Mouse (Mus musculus) macrophage (primary cell): ENCODE measurements around the gene Ifit3b. TPM values are rescaled to one million over a fixed set of nuclear protein-coding genes. Genes with fewer than 3 reads are reported as not detected.
A peak's percentile ranks its signal among the peaks of the same experiment; 100 is the strongest.
"Not testable (repeated sequence)": the region's sequence is repeated elsewhere in the genome, so short reads cannot be mapped to it uniquely, and the experiment has no call there.

Experiments used
- H3K27ac ChIP-seq: fragments of 350-480 bp; formaldehyde crosslinking; 2 replicates; pipeline ENCODE4 v1.9.0; 2021
- H3K36me3 ChIP-seq: fragments of 350-480 bp; formaldehyde crosslinking; 2 replicates; pipeline ENCODE4 v1.9.0; 2021; ENCODE audit errors: inconsistent target
- H3K4me3 ChIP-seq: fragments of 350-480 bp; formaldehyde crosslinking; 2 replicates; pipeline ENCODE4 v1.9.0; 2021; ENCODE audit errors: inconsistent target
- H3K79me2 ChIP-seq: fragments of 350-480 bp; formaldehyde crosslinking; 2 replicates; pipeline ENCODE4 v1.9.0; 2021; ENCODE audit errors: inconsistent target
- WGBS: methylation state at CpG from one replicate; pipeline ENCODE4 v1.1.7; 2026; ENCODE audit warnings: inconsistent platforms; ENCODE audit not compliant: missing documents; 5-methylcytosine and 5-hydroxymethylcytosine counted together
- polyA plus RNA-seq: library from polyadenylated mRNA; stranded (reverse); fragments of 250-400 nt; gene quantifications from 3 replicates; pipeline ENCODE4 v1.2.4, GENCODE M21; 2018; ENCODE audit warnings: inconsistent platforms

The Ifit3b gene
- polyA plus RNA-seq, 1 experiment from 2014 or later = 34.2 TPM

GRCm38 (mm10) chr19:34588959-34589358, 18.8 kb upstream of the Ifit3b start:
- H3K4me3 ChIP-seq = no peak overlapping the region
- H3K79me2 ChIP-seq = peaks cover 44% of the 10 kb centered on the region; the same call in 1 of the 2 replicates
- H3K36me3 ChIP-seq = peaks cover 44% of the 10 kb centered on the region
- no peak overlapping the region for H3K27ac ChIP-seq

- Histone ChIP-seq H3K27ac (no peak overlapping the region), H3K36me3 (peaks cover 48% of the 10 kb centered on the region), H3K4me3 (no peak overlapping the region), H3K79me2 (peaks cover 28% of the 10 kb centered on the region; the same call in 1 of the 2 replicates)
- 94% methylated on average over 2 of the region's 2 CpGs for WGBS
Measured at GRCm38 (mm10) chr19:34593456-34593855, 14.3 kb upstream of the Ifit3b start.

GRCm38 (mm10) chr19:34594523-34594922, 13.2 kb upstream of the Ifit3b start:
- not testable (repeated sequence) for H3K4me3 ChIP-seq, H3K27ac ChIP-seq
- Histone ChIP-seq H3K79me2 (peaks cover 33% of the 10 kb centered on the region; the same call in 1 of the 2 replicates), H3K36me3 (peaks cover 37% of the 10 kb centered on the region)
- WGBS = 95% methylated on average over 3 of the region's 3 CpGs

GRCm38 (mm10) chr19:34596811-34597210, 11.0 kb upstream of the Ifit3b start:
- H3K36me3 ChIP-seq = peaks cover 37% of the 10 kb centered on the region
- no peak overlapping the region for H3K4me3 ChIP-seq
- H3K27ac ChIP-seq = no peak overlapping the region
- H3K79me2 ChIP-seq = peaks cover 42% of the 10 kb centered on the region; the same call in 1 of the 2 replicates

GRCm38 (mm10) chr19:34598341-34598740, 9.4 kb upstream of the Ifit3b start:
- 80% methylated on average over 2 of the region's 2 CpGs for WGBS
- H3K79me2 ChIP-seq = peaks cover 43% of the 10 kb centered on the region; the same call in 1 of the 2 replicates

GRCm38 (mm10) chr19:34599250-34599649, 8.5 kb upstream of the Ifit3b start:
- Histone ChIP-seq H3K36me3 (peaks cover 19% of the 10 kb centered on the region), H3K79me2 (peaks cover 43% of the 10 kb centered on the region; the same call in 1 of the 2 replicates)
- H3K4me3 ChIP-seq, H3K27ac ChIP-seq: not testable (repeated sequence)

More at GRCm38 (mm10) chr19:34598341-34598740, 9.4 kb upstream of the Ifit3b start:
- H3K27ac ChIP-seq = no peak overlapping the region
- H3K4me3 ChIP-seq = no peak overlapping the region
- peaks cover 28% of the 10 kb centered on the region for H3K36me3 ChIP-seq

- not testable (repeated sequence) for H3K4me3 ChIP-seq, H3K36me3 ChIP-seq
- Histone ChIP-seq H3K27ac (peak within 1 kb of the TSS; percentile 5; the same call in 1 of the 2 replicates), H3K79me2 (peaks cover 31% of the 10 kb centered on the region; the same call in 1 of the 2 replicates)
- 88% methylated on average over 1 of the region's 1 CpGs for WGBS
Measured at GRCm38 (mm10) chr19:34601888-34602287, 5.9 kb upstream of the Ifit3b start, which contains the start of gene Ifit1bl1. Gene Ifit1bl1, minus strand, starts transcription at chr19:34601956.

- H3K27ac ChIP-seq = no peak overlapping the region
- WGBS = 92% methylated on average over 3 of the region's 3 CpGs
- peaks cover 34% of the 10 kb centered on the region; the same call in 1 of the 2 replicates for H3K79me2 ChIP-seq
- H3K36me3 ChIP-seq = no peaks in the 10 kb centered on the region
- H3K4me3 ChIP-seq = no peak overlapping the region
Measured at GRCm38 (mm10) chr19:34605472-34605871, 2.3 kb upstream of the Ifit3b start.

GRCm38 (mm10) chr19:34610118-34610517, 2.3 kb downstream of the Ifit3b start:
- peaks cover 32% of the 10 kb centered on the region; the same call in 1 of the 2 replicates for H3K79me2 ChIP-seq
- not testable (repeated sequence) for H3K36me3 ChIP-seq, H3K4me3 ChIP-seq, H3K27ac ChIP-seq
- 88% methylated on average over 2 of the region's 3 CpGs for WGBS

- not testable (repeated sequence) for H3K4me3 ChIP-seq, H3K27ac ChIP-seq, H3K36me3 ChIP-seq
- 95% methylated on average over 2 of the region's 11 CpGs for WGBS
- peaks cover 32% of the 10 kb centered on the region; the same call in 1 of the 2 replicates for H3K79me2 ChIP-seq
Measured at GRCm38 (mm10) chr19:34612243-34613001, 4.7 kb downstream of the Ifit3b start.

GRCm38 (mm10) chr19:34620871-34621270, 13.1 kb downstream of the Ifit3b start:
- Histone ChIP-seq H3K36me3 (no peaks in the 10 kb centered on the region), H3K27ac (no peak overlapping the region), H3K4me3 (no peak overlapping the region), H3K79me2 (no peaks in the 10 kb centered on the region)
- WGBS = 94% methylated on average over 5 of the region's 5 CpGs

- Histone ChIP-seq H3K27ac (no peak overlapping the region), H3K36me3 (no peaks in the 10 kb centered on the region), H3K4me3 (no peak overlapping the region), H3K79me2 (no peaks in the 10 kb centered on the region)
- 99% methylated on average over 6 of the region's 6 CpGs for WGBS
Measured at GRCm38 (mm10) chr19:34623781-34624180, 16.0 kb downstream of the Ifit3b start.

- WGBS = 47% methylated on average over 4 of the region's 4 CpGs
- H3K36me3 ChIP-seq = no peaks in the 10 kb centered on the region
- no peak overlapping the region for H3K27ac ChIP-seq
- no peak overlapping the region for H3K4me3 ChIP-seq
- no peaks in the 10 kb centered on the region for H3K79me2 ChIP-seq
Measured at GRCm38 (mm10) chr19:34624663-34625062, 16.9 kb downstream of the Ifit3b start.

- H3K27ac ChIP-seq = no peak overlapping the region
- 90% methylated on average over 2 of the region's 2 CpGs for WGBS
- no peak overlapping the region for H3K4me3 ChIP-seq
- H3K79me2 ChIP-seq = no peaks in the 10 kb centered on the region
- no peaks in the 10 kb centered on the region for H3K36me3 ChIP-seq
Measured at GRCm38 (mm10) chr19:34627496-34627895, 19.7 kb downstream of the Ifit3b start.

- Histone ChIP-seq H3K4me3 (no peak overlapping the region), H3K27ac (no peak overlapping the region), H3K79me2 (no peaks in the 10 kb centered on the region), H3K36me3 (no peaks in the 10 kb centered on the region)
Measured at GRCm38 (mm10) chr19:34631487-34631886, 23.7 kb downstream of the Ifit3b start.
